Mouse (Mus musculus) kidney, adult 2 months (tissue): Measurements from ENCODE around the gene Egln3. TPM values are rescaled to one million over a fixed set of nuclear protein-coding genes. Genes with fewer than 3 reads are reported as not detected.

ENCODE experiments used
- DNase-seq: peaks from one replicate; pipeline ENCODE4 v3.0.0; 2021
- H3K27ac ChIP-seq: fragments of 200-500 bp; 2 replicates; pipeline ENCODE4 v1.5.1; 2012; ENCODE audit warnings: low read depth, low read length, control low read depth, inconsistent platforms; ENCODE audit not compliant: insufficient read depth
- H3K27me3 ChIP-seq: fragments of 200-500 bp; replicated peaks from 2 replicates; pipeline ENCODE4 v1.6.1; 2012; ENCODE audit warnings: mild to moderate bottlenecking, moderate library complexity, low read length, inconsistent platforms; ENCODE audit not compliant: control insufficient read depth, insufficient read depth
- H3K36me3 ChIP-seq: fragments of 200-500 bp; 2 replicates; pipeline ENCODE4 v1.6.1; 2012; ENCODE audit warnings: mild to moderate bottlenecking, moderate library complexity, low read length, inconsistent platforms; ENCODE audit not compliant: control insufficient read depth, insufficient read depth
- H3K4me1 ChIP-seq: fragments of 200-500 bp; 2 replicates; pipeline ENCODE4 v1.6.1; 2011; ENCODE audit warnings: low read length; ENCODE audit not compliant: control insufficient read depth, insufficient read depth
- H3K4me3 ChIP-seq: fragments of 200-500 bp; 2 replicates; pipeline ENCODE4 v1.5.1; 2011; ENCODE audit warnings: mild to moderate bottlenecking, low read depth, low read length, control low read depth; ENCODE audit not compliant: insufficient read depth
- CTCF ChIP-seq: fragments of 200-500 bp; conservative IDR thresholded peaks from 2 replicates; pipeline ENCODE4 v1.5.1; 2011; ENCODE audit warnings: low read depth, mild to moderate bottlenecking, control low read depth, low read length, moderate library complexity, mixed read lengths; ENCODE audit not compliant: insufficient read depth, insufficient read length
- POLR2A ChIP-seq: fragments of 200-500 bp; IDR thresholded peaks from one replicate; pipeline ENCODE4 v1.6.1; 2011; ENCODE audit warnings: low read depth, low read length, control low read depth
- WGBS: fragments of 180-500 bp; shearing (Covaris S2); methylation state at CpG from one replicate; pipeline ENCODE4 v1.1.7; 2018; 5-methylcytosine and 5-hydroxymethylcytosine counted together
- polyA plus RNA-seq: library from polyadenylated mRNA; depleted of rRNA; stranded (reverse); fragments of >200 nt; gene quantifications from 2 replicates; pipeline ENCODE4 v1.2.3, GENCODE M21; 2012

Egln3 gene
- polyA plus RNA-seq, 1 experiment, result 7.0 TPM

- Histone ChIP-seq H3K27ac (no peak overlapping the region), H3K4me1 (peaks cover 9% of the 10 kb centered on the region), H3K4me3 (no peak overlapping the region), H3K27me3 (no peaks in the 10 kb centered on the region), H3K36me3 (no peaks in the 10 kb centered on the region)
- TF ChIP-seq CTCF, result no peak
- no peak for DNase-seq
- WGBS, result 75% methylated on average over 8 of the region's 8 CpGs
Observed at GRCm38 (mm10) chr12:54196881-54197280, 6.8 kb downstream of the Egln3 start.

- TF ChIP-seq POLR2A (no peak), CTCF (no peak)
- H3K4me3 ChIP-seq, result no peak overlapping the region
- 49% methylated on average over 5 of the region's 5 CpGs for WGBS
- no peaks in the 10 kb centered on the region for H3K27me3 ChIP-seq
- H3K4me1 ChIP-seq, result peaks cover 21% of the 10 kb centered on the region
- H3K27ac ChIP-seq, result no peak overlapping the region
- DNase-seq, result no peak
- H3K36me3 ChIP-seq, result no peaks in the 10 kb centered on the region
Observed at GRCm38 (mm10) chr12:54194159-54194558, 9.5 kb downstream of the Egln3 start.

- no peak for TF ChIP-seq POLR2A
- no peak for TF ChIP-seq CTCF
- no peak overlapping the region for H3K27ac ChIP-seq
- 14% methylated on average over 5 of the region's 5 CpGs for WGBS
- H3K4me3 ChIP-seq, result peak overlapping the region; percentile 27; the same call in 1 of the 2 replicates
- H3K36me3 ChIP-seq, result no peaks in the 10 kb centered on the region
- peaks cover 13% of the 10 kb centered on the region for H3K4me1 ChIP-seq
- no peaks in the 10 kb centered on the region for H3K27me3 ChIP-seq
- no peak for DNase-seq
Observed at GRCm38 (mm10) chr12:54192305-54192661, 11.4 kb downstream of the Egln3 start.

GRCm38 (mm10) chr12:54191608-54192304 is 11.9 kb downstream of the Egln3 start:
- peaks cover 11% of the 10 kb centered on the region for H3K4me1 ChIP-seq
- no peaks in the 10 kb centered on the region for H3K27me3 ChIP-seq
- TF ChIP-seq CTCF, result no peak
- TF ChIP-seq POLR2A, result no peak
- peak overlapping the region; percentile 27 for H3K4me3 ChIP-seq
- peak overlapping the region; percentile 42 for H3K27ac ChIP-seq
- DNase-seq, result peak; percentile 95
- H3K36me3 ChIP-seq, result no peaks in the 10 kb centered on the region
- WGBS, result 7% methylated on average over 19 of the region's 19 CpGs

GRCm38 (mm10) chr12:54191181-54191580 is 12.5 kb downstream of the Egln3 start:
- Histone ChIP-seq H3K36me3 (no peaks in the 10 kb centered on the region), H3K4me3 (no peak overlapping the region), H3K27me3 (no peaks in the 10 kb centered on the region), H3K4me1 (peaks cover 11% of the 10 kb centered on the region), H3K27ac (peak overlapping the region; percentile 42; the same call in 1 of the 2 replicates)
- WGBS, result 20% methylated on average over 9 of the region's 9 CpGs
- no peak for TF ChIP-seq POLR2A
- TF ChIP-seq CTCF, result no peak
- peak; percentile 84 for DNase-seq

GRCm38 (mm10) chr12:54187812-54188600 is 15.7 kb downstream of the Egln3 start:
- Histone ChIP-seq H3K27ac (no peak overlapping the region), H3K4me1 (peaks cover 11% of the 10 kb centered on the region), H3K4me3 (no peak overlapping the region), H3K36me3 (no peaks in the 10 kb centered on the region), H3K27me3 (no peaks in the 10 kb centered on the region)
- peak; percentile 89 for DNase-seq
- 62% methylated on average over 17 of the region's 17 CpGs for WGBS
- TF ChIP-seq POLR2A, result no peak
- TF ChIP-seq CTCF, result no peak

GRCm38 (mm10) chr12:54186926-54187623 is 16.6 kb downstream of the Egln3 start:
- H3K36me3 ChIP-seq, result no peaks in the 10 kb centered on the region
- WGBS, result 46% methylated on average over 14 of the region's 14 CpGs
- TF ChIP-seq POLR2A (no peak), CTCF (no peak)
- peaks cover 11% of the 10 kb centered on the region for H3K4me1 ChIP-seq
- H3K27me3 ChIP-seq, result no peaks in the 10 kb centered on the region
- H3K4me3 ChIP-seq, result no peak overlapping the region
- H3K27ac ChIP-seq, result no peak overlapping the region
- peak; percentile 45 for DNase-seq
